Mouse (Mus musculus) spleen, adult 12 weeks (tissue): Measurements from ENCODE around the gene Slc16a10.

Experiments
- DNase-seq: peaks from one replicate; pipeline ENCODE4 v3.0.0; 2022; ENCODE audit warnings: low spot score

The Slc16a10 gene

GRCm38 (mm10) chr10:40149584-40150145 is 7.6 kb upstream of the Slc16a10 start:
- peak; percentile 55 for DNase-seq

GRCm38 (mm10) chr10:40147325-40148059 is 5.4 kb upstream of the Slc16a10 start:
- DNase-seq: no peak

GRCm38 (mm10) chr10:40146451-40146850 is 4.4 kb upstream of the Slc16a10 start:
- no peak for DNase-seq

GRCm38 (mm10) chr10:40144815-40145214 is 2.8 kb upstream of the Slc16a10 start:
- no peak for DNase-seq

- peak; percentile 54 for DNase-seq
These were observed 824 bp downstream of the Slc16a10 start for GRCm38 (mm10) chr10:40141016-40141851.

- DNase-seq: no peak
These were observed 2.4 kb downstream of the Slc16a10 start for GRCm38 (mm10) chr10:40139646-40140045.

- DNase-seq: no peak
These were observed 6.0 kb downstream of the Slc16a10 start for GRCm38 (mm10) chr10:40135807-40136778.

GRCm38 (mm10) chr10:40134906-40135305 is 7.2 kb downstream of the Slc16a10 start:
- DNase-seq: no peak

- no peak for DNase-seq
These were observed 8.4 kb downstream of the Slc16a10 start for GRCm38 (mm10) chr10:40133636-40134035.

- DNase-seq: peak; percentile 82
These were observed 10.2 kb downstream of the Slc16a10 start for GRCm38 (mm10) chr10:40131690-40132418.

- no peak for DNase-seq
These were observed 11.9 kb downstream of the Slc16a10 start for GRCm38 (mm10) chr10:40130126-40130525.

- DNase-seq: no peak
These were observed 12.9 kb downstream of the Slc16a10 start for GRCm38 (mm10) chr10:40129134-40129533.

- no peak for DNase-seq
These were observed 13.6 kb downstream of the Slc16a10 start for GRCm38 (mm10) chr10:40128497-40128896.

GRCm38 (mm10) chr10:40125200-40125599 is 16.9 kb downstream of the Slc16a10 start:
- peak; percentile 55 for DNase-seq

- DNase-seq: no peak
These were observed 17.5 kb downstream of the Slc16a10 start for GRCm38 (mm10) chr10:40124570-40124969.

- no peak for DNase-seq
These were observed 18.0 kb downstream of the Slc16a10 start for GRCm38 (mm10) chr10:40124096-40124495.

- no peak for DNase-seq
These were observed 22.6 kb downstream of the Slc16a10 start for GRCm38 (mm10) chr10:40119466-40119865.

GRCm38 (mm10) chr10:40118743-40119387 is 23.2 kb downstream of the Slc16a10 start:
- no peak for DNase-seq

- DNase-seq: no peak
These were observed 28.5 kb downstream of the Slc16a10 start for GRCm38 (mm10) chr10:40113517-40114085.

GRCm38 (mm10) chr10:40112256-40112655 is 29.8 kb downstream of the Slc16a10 start:
- no peak for DNase-seq
